Mouse (Mus musculus) limb, embryonic 13.5 days (tissue): Measurements from ENCODE around the gene Adgrb2. TPM values are rescaled to one million over a fixed set of nuclear protein-coding genes. Genes with fewer than 3 reads are reported as not detected.

Source experiments
- ATAC-seq: fragments of 200-750 bp; cut with Nextera tagmentation; 2 replicates; pipeline ENCODE4 v1.8.0; 2017; ENCODE audit warnings: low read depth, moderate number of reproducible peaks, moderate TSS enrichment; ENCODE audit not compliant: low FRiP score
- H3K27ac ChIP-seq: fragments of 300-500 bp; sonication (generic); 2 replicates; pipeline ENCODE4 v1.5.1; 2015; ENCODE audit warnings: inconsistent platforms, mild to moderate bottlenecking, moderate library complexity
- H3K27me3 ChIP-seq: fragments of 300-500 bp; sonication (generic); 2 replicates; pipeline ENCODE4 v1.6.1; 2015; ENCODE audit warnings: mild to moderate bottlenecking, inconsistent platforms
- H3K36me3 ChIP-seq: fragments of 300-500 bp; sonication (generic); 2 replicates; pipeline ENCODE4 v1.6.1; 2015; ENCODE audit warnings: inconsistent platforms, mild to moderate bottlenecking, moderate library complexity
- H3K4me1 ChIP-seq: fragments of 300-500 bp; sonication (generic); 2 replicates; pipeline ENCODE4 v1.6.1; 2015; ENCODE audit warnings: inconsistent platforms
- H3K4me2 ChIP-seq: fragments of 300-500 bp; sonication (generic); replicated peaks from 2 replicates; pipeline ENCODE4 v1.6.1; 2015; ENCODE audit warnings: inconsistent platforms, mild to moderate bottlenecking, moderate library complexity
- H3K4me3 ChIP-seq: fragments of 300-500 bp; sonication (generic); 2 replicates; pipeline ENCODE4 v1.5.1; 2015; ENCODE audit warnings: moderate library complexity, mild to moderate bottlenecking, inconsistent platforms
- H3K9ac ChIP-seq: fragments of 300-500 bp; sonication (generic); 2 replicates; pipeline ENCODE4 v1.6.1; 2015; ENCODE audit warnings: mild to moderate bottlenecking, inconsistent platforms
- H3K9me3 ChIP-seq: fragments of 300-500 bp; sonication (generic); 2 replicates; pipeline ENCODE4 v1.6.1; 2016; ENCODE audit warnings: inconsistent platforms
- WGBS: fragments of 180-500 bp; shearing (Covaris S2); methylation state at CpG from one replicate; pipeline ENCODE4 v1.1.7; 2015; 5-methylcytosine and 5-hydroxymethylcytosine counted together
- polyA plus RNA-seq: library from polyadenylated mRNA; unstranded; fragments of >200 nt; fragmentation: Nextera tagmentation; extraction: Ambion mirVana; gene quantifications from 2 replicates; pipeline ENCODE4 v1.2.1, GENCODE M21; 2015

Gene Adgrb2
- polyA plus RNA-seq, 1 experiment from 2014 or later, result 4.0 TPM

DNA sequence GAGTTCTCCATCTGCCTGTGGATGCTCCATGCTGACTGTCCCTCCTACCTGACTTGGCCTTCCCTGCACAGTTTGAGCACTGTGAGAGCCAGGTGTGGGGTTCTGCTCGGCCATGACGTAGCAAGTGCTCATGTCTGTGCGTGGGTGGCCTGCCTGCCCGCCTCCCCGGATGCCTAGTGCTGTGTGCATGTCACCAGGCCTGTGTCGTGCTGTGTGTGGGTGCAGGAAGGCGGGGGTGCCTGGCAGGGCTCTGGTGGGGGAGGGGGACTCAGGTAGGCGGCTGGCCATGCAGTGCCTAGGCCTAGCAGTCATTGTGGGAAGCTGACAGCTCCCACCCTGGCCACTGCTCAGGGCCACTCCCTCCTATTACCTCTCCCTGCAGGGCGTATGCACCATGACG is 28.4 kb downstream of the Adgrb2 start:
- no peak for ATAC-seq
- Histone ChIP-seq H3K4me2 (no peak overlapping the region), H3K36me3 (peaks cover 48% of the 10 kb centered on the region), H3K9me3 (no peaks in the 10 kb centered on the region), H3K27ac (no peak overlapping the region), H3K4me1 (no peaks in the 10 kb centered on the region), H3K27me3 (peaks cover 60% of the 10 kb centered on the region), H3K4me3 (no peak overlapping the region), H3K9ac (peak overlapping the region; percentile 8; the same call in 1 of the 2 replicates)
- WGBS, result 66% methylated on average over 10 of the region's 10 CpGs

DNA sequence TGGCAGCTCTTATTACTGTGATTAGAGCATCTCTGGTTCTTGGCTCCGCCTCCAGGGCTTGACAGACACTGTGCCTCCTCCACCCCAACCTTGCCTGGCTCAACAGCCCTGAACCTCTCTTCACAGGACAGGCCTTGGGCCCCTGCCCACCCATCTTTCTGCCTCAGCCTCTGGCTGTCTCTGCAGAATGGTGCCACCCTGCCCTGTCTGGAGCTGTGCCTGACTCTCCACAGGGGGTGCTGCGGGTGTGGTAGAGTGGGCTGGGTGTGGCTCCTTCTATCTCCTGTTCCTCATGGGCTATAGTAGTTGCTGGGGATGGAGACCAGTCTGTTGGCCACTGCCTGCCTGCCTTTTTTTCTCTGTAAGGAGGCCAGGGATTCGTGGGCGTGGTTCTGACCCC is 31.3 kb downstream of the Adgrb2 start:
- Histone ChIP-seq H3K9me3 (no peaks in the 10 kb centered on the region), H3K4me3 (no peak overlapping the region), H3K4me2 (no peak overlapping the region), H3K27me3 (peaks cover 38% of the 10 kb centered on the region), H3K27ac (no peak overlapping the region), H3K36me3 (peaks cover 30% of the 10 kb centered on the region), H3K9ac (no peak overlapping the region), H3K4me1 (no peaks in the 10 kb centered on the region)
- no peak for ATAC-seq
- 59% methylated on average over 4 of the region's 4 CpGs for WGBS

DNA sequence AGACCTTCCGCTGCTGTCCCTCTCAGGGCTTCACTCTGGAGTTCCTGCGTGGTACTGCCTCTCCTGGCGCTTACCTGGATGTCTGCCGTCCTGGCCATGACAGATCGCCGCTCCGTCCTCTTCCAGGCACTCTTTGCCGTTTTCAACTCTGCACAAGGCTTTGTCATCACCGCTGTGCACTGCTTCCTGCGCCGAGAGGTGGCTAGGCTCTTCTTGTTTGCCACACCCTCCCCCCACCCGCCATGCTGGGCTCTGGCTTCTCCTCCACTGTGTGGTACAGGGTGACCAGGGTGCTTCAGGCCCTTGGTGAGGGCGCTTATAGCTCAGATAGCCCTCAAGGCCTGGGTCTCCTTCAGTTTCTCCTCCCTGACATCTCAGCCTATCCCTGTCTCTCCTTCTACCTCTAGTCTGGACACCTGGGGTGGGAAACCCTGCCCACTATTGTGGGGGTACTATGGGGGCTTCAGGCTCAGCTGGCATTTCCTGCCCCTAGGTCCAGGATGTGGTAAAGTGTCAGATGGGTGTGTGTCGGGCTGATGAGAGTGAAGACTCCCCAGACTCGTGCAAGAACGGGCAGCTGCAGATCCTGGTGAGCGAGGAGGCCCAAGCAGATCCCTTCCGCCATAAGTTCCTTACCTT is 32.5 kb downstream of the Adgrb2 start:
- H3K27me3 ChIP-seq, result peaks cover 34% of the 10 kb centered on the region
- 65% methylated on average over 18 of the region's 18 CpGs for WGBS

DNA sequence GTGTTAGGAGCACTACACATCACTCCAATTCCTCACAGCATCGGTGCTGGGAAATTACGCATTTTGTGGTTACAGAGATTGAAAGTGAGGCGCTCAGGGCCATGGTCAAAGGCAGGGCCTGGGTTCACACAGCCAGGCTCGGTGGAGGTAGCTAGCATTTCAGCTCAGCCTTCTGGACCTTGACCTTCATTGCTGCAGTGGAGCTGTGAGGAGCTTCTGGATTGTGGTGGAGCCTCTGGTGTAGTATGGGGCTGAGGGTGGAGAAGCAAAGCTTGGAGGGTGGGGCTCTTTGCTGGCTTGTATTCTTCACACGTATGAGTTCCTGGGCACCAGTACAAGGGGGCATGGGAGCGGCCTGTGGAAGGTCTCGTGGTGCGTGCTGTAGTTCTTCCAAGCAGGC is 38.3 kb downstream of the Adgrb2 start:
- H3K27ac ChIP-seq, result no peak overlapping the region
- WGBS, result 80% methylated on average over 8 of the region's 8 CpGs
- no peak for ATAC-seq

More for the DNA sequence above, 32.5 kb downstream of the Adgrb2 start:
- ATAC-seq, result no peak
- Histone ChIP-seq H3K36me3 (peaks cover 18% of the 10 kb centered on the region), H3K9ac (no peak overlapping the region; the same call in 1 of the 2 replicates), H3K9me3 (no peaks in the 10 kb centered on the region), H3K4me3 (no peak overlapping the region), H3K4me2 (no peak overlapping the region), H3K27ac (no peak overlapping the region), H3K4me1 (no peaks in the 10 kb centered on the region)

DNA sequence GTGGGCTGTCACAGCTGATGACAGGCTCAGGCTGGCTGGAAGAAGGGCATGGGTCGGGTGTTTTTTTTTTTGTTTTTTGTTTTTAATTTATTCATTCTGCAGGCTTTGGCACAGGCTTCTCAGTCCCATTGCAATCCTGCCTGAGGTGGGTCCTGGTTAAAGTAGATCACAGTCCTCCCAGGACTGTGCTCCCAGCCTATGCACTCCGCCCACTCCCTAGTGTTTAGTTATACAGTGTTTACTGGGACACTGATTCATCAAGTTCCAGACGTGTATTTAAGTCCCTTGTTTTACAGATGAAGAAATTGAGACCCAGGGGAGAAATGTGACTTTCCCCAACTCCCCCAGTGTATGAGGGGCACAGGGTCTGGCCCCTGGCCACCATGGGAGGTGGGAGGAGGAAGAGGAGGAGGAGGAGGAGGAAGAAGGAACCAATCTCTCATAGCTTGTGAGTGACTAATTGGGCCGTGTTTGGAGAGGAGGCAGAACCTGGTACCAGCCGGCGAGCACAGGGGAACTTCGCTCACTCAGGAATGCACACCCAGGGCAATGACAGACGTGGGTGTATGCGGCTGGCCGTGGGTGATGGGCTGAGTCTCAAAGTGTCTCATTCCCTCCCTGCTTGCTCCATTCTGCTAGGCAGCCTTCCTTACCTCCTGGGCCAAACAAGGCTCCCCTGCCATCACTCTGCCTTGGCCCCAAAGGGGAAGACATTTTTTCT is 39.0 kb downstream of the Adgrb2 start:
- Histone ChIP-seq H3K27ac (no peak overlapping the region), H3K9me3 (no peaks in the 10 kb centered on the region), H3K4me2 (no peak overlapping the region), H3K36me3 (no peaks in the 10 kb centered on the region; the same call in 1 of the 2 replicates), H3K27me3 (peaks cover 14% of the 10 kb centered on the region; the same call in 1 of the 2 replicates), H3K9ac (no peak overlapping the region), H3K4me3 (no peak overlapping the region), H3K4me1 (no peaks in the 10 kb centered on the region)
- WGBS, result 78% methylated on average over 10 of the region's 10 CpGs
- ATAC-seq, result no peak

More for the DNA sequence above, 38.3 kb downstream of the Adgrb2 start:
- Histone ChIP-seq H3K9ac (no peak overlapping the region), H3K4me2 (no peak overlapping the region), H3K9me3 (no peaks in the 10 kb centered on the region), H3K27me3 (peaks cover 14% of the 10 kb centered on the region; the same call in 1 of the 2 replicates), H3K4me1 (no peaks in the 10 kb centered on the region), H3K36me3 (no peaks in the 10 kb centered on the region; the same call in 1 of the 2 replicates), H3K4me3 (no peak overlapping the region)

DNA sequence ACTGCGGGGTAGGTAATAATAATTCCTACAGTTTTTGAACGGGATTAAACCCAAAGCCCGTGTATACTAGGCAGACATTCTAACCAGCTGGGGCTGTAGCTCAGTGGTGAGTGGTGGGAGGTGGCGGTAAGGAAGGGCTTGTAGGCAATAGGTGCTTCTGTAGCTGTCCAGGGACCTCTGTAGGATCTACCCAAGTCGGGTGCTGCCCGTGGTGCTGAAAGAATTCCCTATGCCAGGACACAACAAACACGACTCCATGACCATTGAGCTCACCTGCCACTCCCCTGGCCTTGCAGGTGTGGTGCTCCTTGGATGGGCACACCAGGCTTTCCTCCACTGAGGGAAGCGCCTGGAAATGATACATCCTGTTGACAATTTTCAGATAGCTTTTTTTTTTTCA is 40.9 kb downstream of the Adgrb2 start:
- H3K36me3 ChIP-seq, result no peaks in the 10 kb centered on the region
- H3K9ac ChIP-seq, result no peak overlapping the region
- H3K4me3 ChIP-seq, result no peak overlapping the region
- 41% methylated on average over 8 of the region's 8 CpGs for WGBS
- no peaks in the 10 kb centered on the region for H3K4me1 ChIP-seq
- no peak overlapping the region for H3K4me2 ChIP-seq
- no peak for ATAC-seq
- H3K27me3 ChIP-seq, result peaks cover 14% of the 10 kb centered on the region; the same call in 1 of the 2 replicates
- H3K27ac ChIP-seq, result no peak overlapping the region
- no peaks in the 10 kb centered on the region for H3K9me3 ChIP-seq

DNA sequence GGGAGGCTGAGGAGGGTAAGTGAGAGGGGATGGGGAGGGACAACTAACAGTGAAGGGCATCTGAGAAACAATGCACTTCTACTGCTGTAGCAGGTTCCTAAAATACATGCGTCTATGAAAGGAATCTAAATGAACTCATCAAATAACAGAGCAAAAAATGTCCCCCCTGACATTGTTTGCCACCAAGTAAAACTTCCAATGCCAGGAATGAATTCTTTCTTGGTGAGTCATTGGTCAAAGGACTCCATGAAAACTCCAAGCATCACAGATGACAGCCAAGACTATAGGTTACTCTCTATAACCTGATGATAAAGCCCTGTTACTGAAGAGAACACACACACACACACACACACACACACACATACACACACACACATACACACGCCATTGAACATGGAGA is 46.5 kb downstream of the Adgrb2 start:
- no peak for ATAC-seq
- H3K4me1 ChIP-seq, result peaks cover 22% of the 10 kb centered on the region
- no peaks in the 10 kb centered on the region for H3K9me3 ChIP-seq
- H3K27ac ChIP-seq, result no peak overlapping the region
- no peak overlapping the region for H3K4me2 ChIP-seq
- peaks cover 37% of the 10 kb centered on the region for H3K27me3 ChIP-seq
- 92% methylated on average over 2 of the region's 2 CpGs for WGBS
- H3K4me3 ChIP-seq, result no peak overlapping the region
- H3K36me3 ChIP-seq, result no peaks in the 10 kb centered on the region
- H3K9ac ChIP-seq, result no peak overlapping the region

DNA sequence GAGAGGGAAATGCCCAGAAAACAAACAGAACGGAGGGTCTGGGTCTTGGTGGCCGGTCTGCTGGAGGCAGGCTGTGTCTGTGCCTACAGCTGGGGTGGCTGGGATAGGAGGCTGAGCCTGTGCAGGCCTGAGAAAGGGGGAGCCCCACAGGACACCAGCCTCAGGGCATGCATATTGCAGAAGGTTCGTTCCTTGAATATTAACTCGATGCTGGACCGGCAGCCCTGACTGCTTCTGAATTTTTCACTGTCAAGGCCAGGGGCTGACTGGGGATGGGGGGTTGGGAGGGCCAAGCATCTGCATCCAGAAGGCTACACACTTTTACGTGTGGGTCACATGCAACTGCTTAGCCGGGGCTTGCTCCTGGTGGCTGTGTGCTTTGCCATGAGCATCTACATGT is 48.8 kb downstream of the Adgrb2 start:
- 50% methylated on average over 7 of the region's 7 CpGs for WGBS

DNA sequence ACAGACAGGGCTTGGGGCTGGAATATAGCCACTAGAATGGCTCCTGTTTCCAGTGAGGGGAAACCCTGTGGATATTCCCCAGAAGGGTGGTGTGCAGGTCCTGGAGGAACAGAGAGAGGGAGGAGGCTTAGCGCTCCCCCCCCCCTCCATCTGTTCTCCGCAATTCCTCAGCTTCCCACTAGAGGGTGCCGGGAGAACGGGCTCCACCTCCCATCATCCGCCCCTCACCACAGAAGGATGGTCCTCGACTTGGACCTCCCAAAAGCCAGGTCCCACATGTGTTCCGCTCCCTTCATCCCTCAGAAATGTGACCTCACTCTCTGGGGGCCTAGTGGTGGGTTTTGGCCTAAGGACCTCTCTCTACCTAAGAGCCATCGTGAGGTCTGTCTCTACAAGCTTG is 51.4 kb downstream of the Adgrb2 start:
- H3K27me3 ChIP-seq, result peaks cover 35% of the 10 kb centered on the region
- peaks cover 56% of the 10 kb centered on the region for H3K4me1 ChIP-seq
- ATAC-seq, result peak; percentile 45; the same call in 1 of the 2 replicates
- no peaks in the 10 kb centered on the region for H3K9me3 ChIP-seq
- H3K36me3 ChIP-seq, result no peaks in the 10 kb centered on the region
- WGBS, result 5% methylated on average over 8 of the region's 8 CpGs
- H3K27ac ChIP-seq, result peak overlapping the region; percentile 39; the same call in 1 of the 2 replicates
- H3K4me3 ChIP-seq, result no peak overlapping the region
- H3K9ac ChIP-seq, result no peak overlapping the region
- H3K4me2 ChIP-seq, result peak overlapping the region; percentile 49; the same call in 1 of the 2 replicates

More for the DNA sequence above, 48.8 kb downstream of the Adgrb2 start:
- Histone ChIP-seq H3K4me1 (peaks cover 36% of the 10 kb centered on the region), H3K36me3 (no peaks in the 10 kb centered on the region), H3K27ac (no peak overlapping the region), H3K4me3 (no peak overlapping the region), H3K9ac (peak overlapping the region; percentile 19; the same call in 1 of the 2 replicates), H3K9me3 (no peaks in the 10 kb centered on the region), H3K27me3 (peaks cover 35% of the 10 kb centered on the region), H3K4me2 (no peak overlapping the region)
- ATAC-seq, result no peak

DNA sequence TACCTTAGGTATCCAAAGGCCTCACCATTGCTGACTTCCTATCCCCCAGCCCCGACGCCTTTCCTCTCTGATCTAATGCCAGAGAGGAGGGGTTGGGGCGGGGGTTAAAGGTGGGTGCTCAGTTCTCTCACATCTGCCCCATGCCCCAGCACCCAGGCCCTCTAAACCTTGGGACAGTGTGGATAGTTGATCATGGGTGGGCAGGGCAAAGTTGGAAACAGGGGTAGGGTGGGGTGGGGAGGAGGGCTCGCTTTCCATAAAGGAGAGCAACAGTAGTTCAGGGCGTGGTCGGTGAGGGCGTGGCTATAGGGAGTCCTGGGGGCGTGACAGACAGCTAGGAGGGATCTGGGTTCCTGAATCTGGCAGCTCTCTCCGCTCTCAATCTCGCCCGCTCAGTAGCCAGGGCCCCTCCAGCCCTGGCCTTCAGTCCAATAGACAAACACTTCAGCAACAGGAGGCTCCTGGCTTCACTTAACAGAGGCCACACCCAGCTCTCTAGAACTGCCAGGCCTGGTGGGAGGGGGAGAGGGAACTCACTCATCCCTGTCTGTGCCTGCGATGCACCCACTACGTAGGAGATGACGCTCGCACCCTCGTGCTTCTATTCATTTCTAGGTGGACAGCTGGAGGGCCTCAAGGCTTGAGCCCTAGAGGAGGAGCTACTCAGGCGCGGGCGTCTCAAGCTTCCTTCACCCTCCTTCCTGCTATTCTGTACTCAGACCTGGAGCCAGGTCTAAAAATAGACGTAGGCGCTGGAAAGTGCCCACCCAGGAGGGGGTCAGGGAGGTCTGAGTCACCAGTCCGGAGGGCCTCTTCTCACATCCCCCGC is 52.1 kb downstream of the Adgrb2 start:
- no peaks in the 10 kb centered on the region for H3K36me3 ChIP-seq
- peaks cover 35% of the 10 kb centered on the region for H3K27me3 ChIP-seq
- peaks cover 62% of the 10 kb centered on the region for H3K4me1 ChIP-seq
- H3K27ac ChIP-seq, result peak overlapping the region; percentile 52; the same call in 1 of the 2 replicates
- H3K9me3 ChIP-seq, result no peaks in the 10 kb centered on the region
- 0 out of 2 replicates have a peak overlapping the region, but pooled peaks have one; percentile 19 for H3K9ac ChIP-seq
- peak overlapping the region; percentile 49 for H3K4me2 ChIP-seq
- ATAC-seq, result peak; percentile 62
- H3K4me3 ChIP-seq, result no peak overlapping the region
- 11% methylated on average over 23 of the region's 23 CpGs for WGBS

DNA sequence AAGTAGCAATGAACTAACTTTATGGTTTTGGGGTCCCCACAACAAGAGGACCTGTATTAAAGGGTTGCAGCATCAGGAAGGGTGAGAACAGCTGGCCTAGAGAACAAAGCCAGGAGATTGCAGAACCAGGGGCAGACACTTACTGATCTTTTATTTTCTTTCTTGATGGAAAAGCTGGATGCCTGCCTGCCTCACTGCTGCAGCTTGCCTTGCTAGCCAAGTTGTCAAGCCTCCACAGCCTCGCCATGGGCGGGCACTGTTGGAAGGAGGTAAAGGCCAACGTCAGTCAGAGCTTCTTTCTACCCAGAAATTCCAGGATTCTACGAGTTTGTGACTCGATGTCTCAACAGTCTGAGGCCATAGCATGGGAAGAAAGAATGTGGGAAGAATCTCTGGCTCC is 54.7 kb downstream of the Adgrb2 start:
- no peak overlapping the region for H3K27ac ChIP-seq
- no peak overlapping the region for H3K4me2 ChIP-seq
- peaks cover 72% of the 10 kb centered on the region for H3K4me1 ChIP-seq
- no peak overlapping the region for H3K4me3 ChIP-seq
- H3K9ac ChIP-seq, result no peak overlapping the region; the same call in 1 of the 2 replicates
- H3K9me3 ChIP-seq, result no peaks in the 10 kb centered on the region
- 52% methylated on average over 5 of the region's 5 CpGs for WGBS
- no peaks in the 10 kb centered on the region for H3K36me3 ChIP-seq
- peaks cover 21% of the 10 kb centered on the region for H3K27me3 ChIP-seq
- no peak for ATAC-seq

DNA sequence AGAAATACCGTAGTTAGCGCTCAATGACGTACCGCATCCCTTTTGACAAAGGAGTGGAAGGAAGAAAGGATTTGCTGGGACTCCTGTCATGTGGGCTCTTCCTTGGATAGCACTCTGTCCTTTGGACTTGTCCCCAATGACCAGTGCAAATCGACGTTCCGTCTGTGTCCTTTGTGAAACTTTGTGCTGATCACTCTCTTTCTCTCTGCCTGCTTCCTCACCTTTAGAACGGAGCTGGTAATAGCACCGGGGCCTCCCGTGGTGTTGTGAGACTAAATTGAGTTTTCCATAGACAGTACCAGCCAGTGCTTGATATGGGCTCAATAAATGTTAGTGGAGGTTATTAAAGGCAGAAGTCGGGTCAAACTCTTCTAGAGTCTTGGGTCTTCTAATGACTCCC is 56.4 kb downstream of the Adgrb2 start:
- Histone ChIP-seq H3K9me3 (no peaks in the 10 kb centered on the region), H3K9ac (no peak overlapping the region), H3K27ac (no peak overlapping the region), H3K4me1 (peaks cover 79% of the 10 kb centered on the region), H3K4me3 (no peak overlapping the region), H3K4me2 (no peak overlapping the region), H3K27me3 (peaks cover 7% of the 10 kb centered on the region; the same call in 1 of the 2 replicates), H3K36me3 (no peaks in the 10 kb centered on the region)
- WGBS, result 77% methylated on average over 11 of the region's 11 CpGs
- ATAC-seq, result no peak
